Mouse (Mus musculus): ENCODE measurements at regions not wholly inside any gene's neighbourhood (a gene's known extent, or its start where the extent isn't known, plus 50 kb on each side); places are given as distances from the start of the nearest gene placed in this dataset.

DNA sequence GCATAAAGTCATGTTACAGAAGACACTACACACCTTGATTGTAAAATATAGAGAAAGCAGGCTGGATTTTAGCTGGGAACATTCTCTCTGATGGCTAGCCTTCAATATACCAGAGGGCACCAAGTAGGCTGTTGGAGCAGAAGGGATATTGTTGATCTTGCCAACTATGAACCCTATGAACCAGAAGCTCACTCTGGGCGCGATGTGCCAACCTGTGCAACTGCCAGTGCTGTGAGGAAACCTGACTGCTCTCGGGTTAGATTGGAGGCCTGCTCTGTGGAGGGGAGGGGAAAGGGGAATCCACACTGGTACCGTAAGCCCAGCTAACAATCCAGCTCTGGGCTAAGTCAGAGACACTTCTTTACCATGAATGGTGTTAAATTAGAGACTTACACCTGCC lies 136.7 kb downstream of the Fam76b start:
- 68% methylated on average over 4 of the region's 4 CpGs for WGBS (ENCODE audit: insufficient replicate concordance)
- no peak overlapping the region for H3K4me2 ChIP-seq (ENCODE audit: low read depth, low read length)
- ATAC-seq (ENCODE audit: low read depth): no peak
- H3K9ac ChIP-seq (ENCODE audit: low read depth, low read length): no peak overlapping the region
- H3K27me3 ChIP-seq (ENCODE audit: control insufficient read depth, insufficient read depth, low read depth, low read length): no peaks in the 10 kb centered on the region
- H3K36me3 ChIP-seq (ENCODE audit: control insufficient read depth, insufficient read depth): no peaks in the 10 kb centered on the region
- H3K9me3 ChIP-seq (replicated peaks; ENCODE audit: control insufficient read depth, low read length): no peaks in the 10 kb centered on the region
- no peak overlapping the region for H3K4me3 ChIP-seq (ENCODE audit: low read depth, low read length)
- H3K27ac ChIP-seq (ENCODE audit: low read length): no peak overlapping the region
- no peaks in the 10 kb centered on the region for H3K4me1 ChIP-seq (ENCODE audit: control insufficient read depth, low read depth, low read length)

DNA sequence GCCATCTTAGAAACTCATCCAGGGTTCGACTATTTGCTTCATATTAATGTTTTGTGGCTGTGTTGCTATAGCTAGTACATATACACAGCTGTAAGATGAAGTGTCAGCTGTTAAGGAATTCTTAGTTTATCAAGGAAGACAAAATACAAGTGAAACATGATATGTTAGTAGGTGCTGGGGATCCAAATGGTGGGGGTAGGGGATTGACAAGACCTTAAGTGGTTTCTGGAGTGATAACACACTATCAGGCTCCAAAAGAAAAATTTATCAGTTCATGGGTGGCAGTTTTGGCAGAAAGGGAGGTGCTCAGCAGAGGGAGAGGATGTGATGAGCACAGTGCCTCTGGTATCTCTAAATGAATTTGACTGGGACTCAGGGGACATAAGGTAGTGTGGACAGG lies 138.7 kb downstream of the Fam76b start:
- ATAC-seq (ENCODE audit: low read depth): no peak
- H3K27ac ChIP-seq (ENCODE audit: low read length): no peak overlapping the region
- no peaks in the 10 kb centered on the region for H3K9me3 ChIP-seq (replicated peaks; ENCODE audit: control insufficient read depth, low read length)
- H3K4me1 ChIP-seq (ENCODE audit: control insufficient read depth, low read depth, low read length): no peaks in the 10 kb centered on the region
- no peak overlapping the region for H3K4me2 ChIP-seq (ENCODE audit: low read depth, low read length)
- 30% methylated on average over 1 of the region's 1 CpGs for WGBS (ENCODE audit: insufficient replicate concordance)
- no peaks in the 10 kb centered on the region for H3K36me3 ChIP-seq (ENCODE audit: control insufficient read depth, insufficient read depth)
- no peak overlapping the region for H3K9ac ChIP-seq (ENCODE audit: low read depth, low read length)
- H3K27me3 ChIP-seq (ENCODE audit: control insufficient read depth, insufficient read depth, low read depth, low read length): no peaks in the 10 kb centered on the region
- H3K4me3 ChIP-seq (ENCODE audit: low read depth, low read length): no peak overlapping the region

DNA sequence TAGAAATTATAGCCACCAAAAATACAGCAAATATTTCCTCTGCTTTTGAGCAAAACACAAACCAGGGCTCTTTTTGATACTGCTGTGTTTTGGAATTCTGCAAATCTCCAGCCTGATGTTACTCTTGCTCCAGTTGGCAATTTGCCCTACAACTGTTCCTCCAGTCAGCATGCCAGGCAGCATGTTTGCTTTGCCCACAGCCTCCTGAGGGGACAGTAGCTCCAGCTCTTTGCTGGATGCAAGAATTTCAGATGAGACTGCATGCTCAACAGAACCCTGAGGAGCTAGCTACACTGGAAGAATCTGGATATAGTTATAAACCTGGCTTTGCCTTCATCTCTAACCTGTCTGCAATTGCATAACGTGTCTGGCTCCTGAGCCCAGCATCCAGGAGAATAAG lies 141.7 kb downstream of the Fam76b start:
- ATAC-seq (ENCODE audit: low read depth): no peak
- no peaks in the 10 kb centered on the region for H3K9me3 ChIP-seq (replicated peaks; ENCODE audit: control insufficient read depth, low read length)
- no peak overlapping the region for H3K4me2 ChIP-seq (ENCODE audit: low read depth, low read length)
- WGBS (ENCODE audit: insufficient replicate concordance): 61% methylated on average over 1 of the region's 1 CpGs
- H3K4me1 ChIP-seq (ENCODE audit: control insufficient read depth, low read depth, low read length): no peaks in the 10 kb centered on the region
- H3K27me3 ChIP-seq (ENCODE audit: control insufficient read depth, insufficient read depth, low read depth, low read length): no peaks in the 10 kb centered on the region
- H3K4me3 ChIP-seq (ENCODE audit: low read depth, low read length): no peak overlapping the region
- no peak overlapping the region for H3K27ac ChIP-seq (ENCODE audit: low read length)
- H3K9ac ChIP-seq (ENCODE audit: low read depth, low read length): no peak overlapping the region
- no peaks in the 10 kb centered on the region for H3K36me3 ChIP-seq (ENCODE audit: control insufficient read depth, insufficient read depth)

DNA sequence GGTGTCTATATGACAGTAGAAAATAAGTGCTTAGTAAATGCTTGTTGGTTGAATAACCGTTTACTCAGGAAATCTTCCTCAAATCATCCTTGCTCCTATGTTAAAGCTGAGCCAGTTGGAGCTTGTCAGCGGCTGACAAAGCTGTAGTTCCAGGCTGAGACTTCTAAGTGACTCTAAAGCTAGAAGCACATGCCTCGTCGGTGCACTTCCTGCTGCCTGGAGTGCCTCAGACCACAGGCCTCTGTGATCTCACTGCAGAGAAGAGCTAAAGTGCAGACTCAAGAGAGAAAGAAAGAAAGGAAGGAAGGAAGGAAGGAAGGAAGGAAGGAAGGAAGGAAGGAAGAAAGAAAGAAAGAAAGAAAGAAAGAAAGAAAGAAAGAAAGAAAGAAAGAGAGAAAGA lies 146.1 kb downstream of the Fam76b start:
- Histone ChIP-seq H3K4me3 (ENCODE audit: low read depth, low read length) (no peak overlapping the region), H3K9ac (ENCODE audit: low read depth, low read length) (no peak overlapping the region), H3K27me3 (ENCODE audit: control insufficient read depth, insufficient read depth, low read depth, low read length) (no peaks in the 10 kb centered on the region), H3K27ac (ENCODE audit: low read length) (no peak overlapping the region), H3K9me3 (replicated peaks; ENCODE audit: control insufficient read depth, low read length) (no peaks in the 10 kb centered on the region), H3K4me2 (ENCODE audit: low read depth, low read length) (no peak overlapping the region), H3K4me1 (ENCODE audit: control insufficient read depth, low read depth, low read length) (no peaks in the 10 kb centered on the region), H3K36me3 (ENCODE audit: control insufficient read depth, insufficient read depth) (no peaks in the 10 kb centered on the region)
- ATAC-seq (ENCODE audit: low read depth): no peak
- WGBS (ENCODE audit: insufficient replicate concordance): 37% methylated on average over 4 of the region's 4 CpGs

DNA sequence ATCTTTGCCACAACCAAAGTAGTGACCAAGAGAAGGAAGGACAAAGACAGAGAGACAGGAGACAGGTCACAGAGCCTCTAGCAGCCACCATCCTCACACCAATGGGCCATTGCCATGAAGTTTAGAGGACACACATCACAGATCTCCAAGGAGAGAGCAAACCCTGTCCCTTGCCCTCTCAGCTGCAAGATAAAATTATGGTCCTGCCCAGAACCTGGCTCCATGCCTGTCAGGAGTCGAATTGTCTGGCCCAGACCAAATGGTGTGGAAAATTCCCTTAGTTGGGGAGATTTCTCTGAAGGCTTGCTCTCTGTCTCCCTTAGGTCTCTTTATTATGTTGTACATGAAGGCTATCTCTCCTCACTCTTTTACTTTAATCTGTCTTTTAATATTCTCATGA lies 147.4 kb downstream of the Fam76b start:
- no peaks in the 10 kb centered on the region for H3K36me3 ChIP-seq (ENCODE audit: control insufficient read depth, insufficient read depth)
- ATAC-seq (ENCODE audit: low read depth): no peak
- WGBS (ENCODE audit: insufficient replicate concordance): 36% methylated on average over 1 of the region's 1 CpGs
- no peak overlapping the region for H3K4me3 ChIP-seq (ENCODE audit: low read depth, low read length)
- H3K9ac ChIP-seq (ENCODE audit: low read depth, low read length): no peak overlapping the region
- no peaks in the 10 kb centered on the region for H3K4me1 ChIP-seq (ENCODE audit: control insufficient read depth, low read depth, low read length)
- H3K9me3 ChIP-seq (replicated peaks; ENCODE audit: control insufficient read depth, low read length): no peaks in the 10 kb centered on the region
- no peak overlapping the region for H3K27ac ChIP-seq (ENCODE audit: low read length)
- H3K27me3 ChIP-seq (ENCODE audit: control insufficient read depth, insufficient read depth, low read depth, low read length): no peaks in the 10 kb centered on the region
- H3K4me2 ChIP-seq (ENCODE audit: low read depth, low read length): no peak overlapping the region

DNA sequence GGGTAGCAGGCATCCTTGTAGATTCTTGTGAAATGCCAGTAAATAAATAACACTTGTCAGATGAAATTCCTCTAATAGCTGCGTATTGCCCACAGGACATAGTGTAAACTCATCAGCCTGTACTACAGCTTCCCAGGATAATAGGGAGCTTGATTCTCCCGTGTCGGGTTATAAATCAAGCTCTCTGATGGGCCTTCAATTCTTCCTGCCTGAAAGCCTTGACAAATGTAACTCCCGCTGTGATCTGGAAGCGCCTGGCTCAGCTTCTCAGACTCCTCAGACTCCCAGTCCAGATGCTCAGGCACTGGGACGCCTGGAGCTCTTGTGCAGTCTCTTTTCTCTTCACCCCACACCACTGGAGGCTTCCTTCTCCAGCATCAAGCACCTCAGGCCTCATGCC lies 151.3 kb downstream of the Fam76b start:
- Histone ChIP-seq H3K9me3 (replicated peaks; ENCODE audit: control insufficient read depth, low read length) (no peaks in the 10 kb centered on the region), H3K4me1 (ENCODE audit: control insufficient read depth, low read depth, low read length) (no peaks in the 10 kb centered on the region), H3K4me2 (ENCODE audit: low read depth, low read length) (no peak overlapping the region), H3K27ac (ENCODE audit: low read length) (no peak overlapping the region), H3K36me3 (ENCODE audit: control insufficient read depth, insufficient read depth) (no peaks in the 10 kb centered on the region), H3K27me3 (ENCODE audit: control insufficient read depth, insufficient read depth, low read depth, low read length) (no peaks in the 10 kb centered on the region), H3K9ac (ENCODE audit: low read depth, low read length) (no peak overlapping the region), H3K4me3 (ENCODE audit: low read depth, low read length) (no peak overlapping the region)
- 47% methylated on average over 6 of the region's 6 CpGs for WGBS (ENCODE audit: insufficient replicate concordance)
- no peak for ATAC-seq (ENCODE audit: low read depth)

DNA sequence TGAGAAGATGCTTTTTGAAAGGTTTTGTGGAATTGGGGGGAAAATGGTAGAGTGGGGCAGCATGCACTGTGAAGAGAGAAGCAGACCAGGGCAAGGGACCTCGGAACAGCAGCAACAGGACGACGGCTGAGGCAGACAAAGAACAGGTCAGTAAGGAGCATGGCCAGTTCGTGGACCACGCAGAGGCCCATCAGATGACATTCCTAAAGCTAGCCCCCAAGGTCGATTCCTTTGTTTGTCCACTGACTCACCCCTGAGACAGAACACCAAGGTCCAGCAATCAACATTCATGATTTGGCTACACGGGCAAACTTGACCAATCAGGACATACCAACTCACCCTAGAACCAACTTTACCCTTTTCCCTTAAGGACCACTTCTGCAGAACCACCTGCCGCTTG lies 160.0 kb downstream of the Fam76b start:
- Histone ChIP-seq H3K4me2 (ENCODE audit: low read depth, low read length) (no peak overlapping the region), H3K27me3 (ENCODE audit: control insufficient read depth, insufficient read depth, low read depth, low read length) (no peaks in the 10 kb centered on the region), H3K4me3 (ENCODE audit: low read depth, low read length) (no peak overlapping the region), H3K9me3 (replicated peaks; ENCODE audit: control insufficient read depth, low read length) (no peaks in the 10 kb centered on the region), H3K4me1 (ENCODE audit: control insufficient read depth, low read depth, low read length) (no peaks in the 10 kb centered on the region), H3K36me3 (ENCODE audit: control insufficient read depth, insufficient read depth) (no peaks in the 10 kb centered on the region), H3K9ac (ENCODE audit: low read depth, low read length) (no peak overlapping the region), H3K27ac (ENCODE audit: low read length) (no peak overlapping the region)
- ATAC-seq (ENCODE audit: low read depth): no peak
- 66% methylated on average over 8 of the region's 8 CpGs for WGBS (ENCODE audit: insufficient replicate concordance)

DNA sequence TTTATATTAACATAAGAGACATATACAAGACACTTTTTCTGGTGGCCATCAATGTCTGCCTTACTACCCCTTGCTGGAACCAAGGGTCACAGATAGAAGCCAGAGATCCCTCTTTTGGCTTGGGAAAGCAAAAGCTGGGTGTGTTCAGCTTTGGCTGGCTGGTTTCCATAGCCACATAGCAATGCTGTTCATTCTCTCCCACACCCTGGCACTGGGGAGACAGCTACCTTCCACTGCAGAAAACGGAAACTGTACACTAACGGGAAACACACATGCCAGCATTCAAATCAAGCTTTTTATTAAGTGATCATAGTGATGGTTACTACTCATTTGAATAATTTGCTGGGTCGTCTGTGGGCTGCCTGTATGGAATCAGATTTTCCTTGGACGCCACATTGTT lies 161.4 kb downstream of the Fam76b start:
- no peak for ATAC-seq (ENCODE audit: low read depth)

DNA sequence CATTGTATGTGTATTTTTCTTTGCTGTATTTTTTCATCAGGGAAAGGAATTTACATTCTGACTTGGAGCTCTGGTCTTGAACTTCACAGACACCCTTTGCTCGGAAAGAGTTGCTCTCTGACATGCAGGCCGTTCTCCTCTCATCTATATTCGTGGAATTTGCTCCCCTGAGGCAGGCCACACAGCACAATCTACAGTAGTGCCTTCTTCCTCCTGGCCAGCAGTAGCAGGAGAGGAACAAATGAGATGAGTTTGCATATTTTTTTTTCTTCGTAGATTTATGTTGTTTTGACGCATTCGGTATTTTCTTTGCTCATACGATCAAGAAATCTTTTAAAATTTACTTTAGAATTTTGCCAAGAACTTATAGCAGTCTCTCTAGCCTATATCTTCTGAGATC lies 163.4 kb downstream of the Fam76b start:
- no peaks in the 10 kb centered on the region for H3K9me3 ChIP-seq (replicated peaks; ENCODE audit: control insufficient read depth, low read length)
- no peaks in the 10 kb centered on the region for H3K4me1 ChIP-seq (ENCODE audit: control insufficient read depth, low read depth, low read length)
- no peak overlapping the region for H3K4me2 ChIP-seq (ENCODE audit: low read depth, low read length)
- no peaks in the 10 kb centered on the region for H3K36me3 ChIP-seq (ENCODE audit: control insufficient read depth, insufficient read depth)
- no peak overlapping the region for H3K4me3 ChIP-seq (ENCODE audit: low read depth, low read length)
- H3K27ac ChIP-seq (ENCODE audit: low read length): no peak overlapping the region
- no peaks in the 10 kb centered on the region for H3K27me3 ChIP-seq (ENCODE audit: control insufficient read depth, insufficient read depth, low read depth, low read length)
- H3K9ac ChIP-seq (ENCODE audit: low read depth, low read length): no peak overlapping the region
- ATAC-seq (ENCODE audit: low read depth): no peak
- 58% methylated on average over 7 of the region's 7 CpGs for WGBS (ENCODE audit: insufficient replicate concordance)

More for the DNA sequence above, 161.4 kb downstream of the Fam76b start:
- Histone ChIP-seq H3K9ac (ENCODE audit: low read depth, low read length) (no peak overlapping the region), H3K4me1 (ENCODE audit: control insufficient read depth, low read depth, low read length) (no peaks in the 10 kb centered on the region), H3K9me3 (replicated peaks; ENCODE audit: control insufficient read depth, low read length) (no peaks in the 10 kb centered on the region), H3K4me3 (ENCODE audit: low read depth, low read length) (no peak overlapping the region), H3K4me2 (ENCODE audit: low read depth, low read length) (no peak overlapping the region), H3K27me3 (ENCODE audit: control insufficient read depth, insufficient read depth, low read depth, low read length) (no peaks in the 10 kb centered on the region), H3K36me3 (ENCODE audit: control insufficient read depth, insufficient read depth) (no peaks in the 10 kb centered on the region), H3K27ac (ENCODE audit: low read length) (no peak overlapping the region)
- 55% methylated on average over 4 of the region's 4 CpGs for WGBS (ENCODE audit: insufficient replicate concordance)

DNA sequence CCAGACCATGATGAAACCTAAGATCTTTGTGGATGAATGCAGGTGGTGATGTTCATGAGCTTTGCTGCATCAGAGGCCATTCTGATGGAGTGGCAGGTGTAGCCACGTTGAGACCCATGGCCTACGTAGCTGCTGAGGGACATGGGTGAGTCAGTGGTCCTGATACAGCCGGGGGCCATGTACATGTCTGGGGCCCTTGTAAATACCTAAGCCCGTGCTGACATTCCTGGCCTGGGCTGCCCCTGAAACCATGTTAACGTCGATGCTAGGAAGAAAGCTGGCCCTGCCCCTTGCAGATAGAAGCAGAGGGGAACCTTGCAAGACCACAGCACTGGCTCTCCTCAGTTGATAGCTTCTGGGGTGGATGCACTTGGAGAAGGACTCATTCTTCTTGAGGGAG lies 165.2 kb downstream of the Fam76b start:
- Histone ChIP-seq H3K4me2 (ENCODE audit: low read depth, low read length) (no peak overlapping the region), H3K4me3 (ENCODE audit: low read depth, low read length) (no peak overlapping the region), H3K4me1 (ENCODE audit: control insufficient read depth, low read depth, low read length) (no peaks in the 10 kb centered on the region), H3K27ac (ENCODE audit: low read length) (no peak overlapping the region), H3K9ac (ENCODE audit: low read depth, low read length) (no peak overlapping the region), H3K36me3 (ENCODE audit: control insufficient read depth, insufficient read depth) (no peaks in the 10 kb centered on the region), H3K27me3 (ENCODE audit: control insufficient read depth, insufficient read depth, low read depth, low read length) (no peaks in the 10 kb centered on the region), H3K9me3 (replicated peaks; ENCODE audit: control insufficient read depth, low read length) (no peaks in the 10 kb centered on the region)
- no peak for ATAC-seq (ENCODE audit: low read depth)
- 59% methylated on average over 6 of the region's 6 CpGs for WGBS (ENCODE audit: insufficient replicate concordance)
